Mouse (Mus musculus) limb, embryonic 10.5 days (tissue): ENCODE measurements around the gene Fh1. TPM values are rescaled to one million over a fixed set of nuclear protein-coding genes. Genes with fewer than 3 reads are reported as not detected.

ENCODE experiments used
- DNase-seq: peaks from one replicate; pipeline ENCODE4 v3.0.0-alpha.2; 2017; ENCODE audit warnings: low spot score
- H3K27ac ChIP-seq: fragments of 300-500 bp; sonication (generic); 2 replicates; pipeline ENCODE4 v1.5.1; 2016; ENCODE audit warnings: mild to moderate bottlenecking
- H3K27me3 ChIP-seq: fragments of 300-500 bp; sonication (generic); 2 replicates; pipeline ENCODE4 v1.6.1; 2016; ENCODE audit warnings: low read depth, mild to moderate bottlenecking; ENCODE audit not compliant: poor library complexity, severe bottlenecking
- H3K36me3 ChIP-seq: fragments of 300-500 bp; sonication (generic); 2 replicates; pipeline ENCODE4 v1.6.1; 2016; ENCODE audit warnings: mild to moderate bottlenecking, moderate library complexity
- H3K4me1 ChIP-seq: fragments of 300-500 bp; sonication (generic); 2 replicates; pipeline ENCODE4 v1.6.1; 2016
- H3K4me3 ChIP-seq: fragments of 300-500 bp; sonication (generic); 2 replicates; pipeline ENCODE4 v1.5.1; 2016; ENCODE audit warnings: mild to moderate bottlenecking, moderate library complexity
- H3K9me3 ChIP-seq: fragments of 300-500 bp; sonication (generic); replicated peaks from 2 replicates; pipeline ENCODE4 v1.6.1; 2016; ENCODE audit warnings: mild to moderate bottlenecking
- WGBS: fragments of 180-500 bp; shearing (Covaris S2); methylation state at CpG from one replicate; pipeline ENCODE4 v1.1.7; 2016; 5-methylcytosine and 5-hydroxymethylcytosine counted together
- polyA plus RNA-seq: library from polyadenylated mRNA; unstranded; fragments of >200 nt; fragmentation: Nextera tagmentation; extraction: Ambion mirVana; gene quantifications from 2 replicates; pipeline ENCODE4 v1.2.1, GENCODE M21; 2016

Fh1 gene
- polyA plus RNA-seq, 1 experiment from 2014 or later: 117 TPM

DNA sequence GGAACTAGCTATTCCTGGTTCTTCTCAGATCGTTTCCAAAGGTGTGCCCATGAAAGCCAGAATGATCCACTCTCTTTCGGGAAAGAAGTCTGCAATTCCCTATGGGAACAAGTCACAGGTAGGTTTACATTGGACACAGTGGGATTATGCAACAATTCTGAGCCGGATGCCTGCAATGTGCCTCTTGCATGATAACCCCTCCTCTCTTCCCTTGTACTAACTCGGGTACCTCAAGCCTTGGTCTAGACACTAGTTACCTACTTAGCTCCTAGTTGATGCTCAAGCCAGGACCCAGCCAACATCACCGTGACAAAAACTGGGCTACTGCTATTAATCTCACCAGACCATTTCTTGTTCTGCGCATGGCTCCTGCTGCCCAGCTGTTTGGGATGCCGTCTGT lies 13.6 kb upstream of the Fh1 start:
- no peak overlapping the region for H3K27ac ChIP-seq
- no peaks in the 10 kb centered on the region for H3K36me3 ChIP-seq
- H3K4me1 ChIP-seq: no peaks in the 10 kb centered on the region
- DNase-seq: no peak
- H3K9me3 ChIP-seq: no peaks in the 10 kb centered on the region
- WGBS: 90% methylated on average over 7 of the region's 7 CpGs
- no peaks in the 10 kb centered on the region for H3K27me3 ChIP-seq
- no peak overlapping the region for H3K4me3 ChIP-seq

DNA sequence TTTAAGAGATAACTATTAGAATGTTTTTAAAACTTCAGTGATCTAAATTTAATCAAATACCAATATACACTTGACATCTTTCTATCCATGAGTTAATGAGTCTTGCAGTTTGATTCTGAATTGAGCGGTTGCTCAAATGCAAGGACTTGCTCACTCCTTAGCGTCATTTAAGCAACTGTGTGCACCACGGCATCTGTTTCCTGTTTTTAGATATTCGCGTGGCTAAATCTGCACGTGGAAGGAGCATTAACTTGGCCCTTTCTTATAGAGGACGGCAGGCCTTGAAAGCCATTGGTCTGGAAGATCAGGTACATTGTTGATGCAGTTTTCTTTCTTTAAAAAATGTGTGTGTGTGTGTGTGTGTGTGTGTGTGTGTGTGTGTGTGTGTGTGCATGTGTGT lies 12.2 kb upstream of the Fh1 start:
- Histone ChIP-seq H3K36me3 (no peaks in the 10 kb centered on the region), H3K4me1 (no peaks in the 10 kb centered on the region), H3K4me3 (no peak overlapping the region), H3K9me3 (no peaks in the 10 kb centered on the region), H3K27ac (no peak overlapping the region), H3K27me3 (no peaks in the 10 kb centered on the region)
- no peak for DNase-seq
- WGBS: 85% methylated on average over 7 of the region's 7 CpGs

DNA sequence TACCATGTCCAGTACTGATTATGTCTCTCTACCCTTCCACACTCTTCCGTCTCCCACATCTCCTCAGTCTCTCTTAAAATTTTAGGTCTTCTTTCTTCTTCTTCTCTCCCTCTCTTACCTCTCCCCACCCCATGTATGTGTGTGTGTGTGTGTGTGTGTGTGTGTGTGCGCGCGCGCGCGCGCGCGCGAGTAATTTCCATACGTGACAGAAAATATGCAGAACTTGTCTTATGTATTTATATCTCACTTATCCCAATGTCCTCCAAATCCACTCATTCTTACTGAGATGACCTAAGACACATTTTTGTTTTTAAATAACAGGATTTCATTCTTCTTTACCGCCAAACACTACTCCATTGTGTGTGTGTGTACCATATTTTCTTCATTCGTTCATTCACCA lies 7.0 kb upstream of the Fh1 start:
- Histone ChIP-seq H3K4me3 (no peak overlapping the region), H3K27me3 (no peaks in the 10 kb centered on the region), H3K4me1 (no peaks in the 10 kb centered on the region), H3K27ac (no peak overlapping the region), H3K36me3 (no peaks in the 10 kb centered on the region), H3K9me3 (no peaks in the 10 kb centered on the region)
- DNase-seq: no peak
- 96% methylated on average over 14 of the region's 14 CpGs for WGBS

DNA sequence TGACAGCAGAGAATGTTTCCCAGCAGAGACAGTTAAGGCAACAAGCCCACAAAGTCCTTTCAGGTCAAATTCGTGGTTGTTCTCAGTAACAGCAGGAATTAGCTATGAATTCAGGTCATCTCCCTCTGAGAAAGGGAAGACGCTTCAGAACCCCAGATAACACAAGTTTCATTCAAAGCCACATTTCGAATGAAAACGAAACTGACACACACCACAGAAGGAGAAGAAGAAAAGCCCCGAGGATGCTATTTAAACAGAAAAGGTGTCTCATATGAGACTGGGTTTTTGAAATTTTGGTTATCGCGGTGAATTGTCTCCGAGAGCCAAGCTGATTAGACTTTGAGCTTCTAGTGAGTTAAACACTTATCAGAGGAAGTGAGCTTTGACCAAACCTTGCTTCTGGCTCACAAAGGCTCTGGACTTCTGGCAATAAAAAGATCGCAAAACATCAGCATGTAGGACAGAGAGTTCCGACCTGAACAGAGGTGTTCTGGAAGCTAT lies 6.3 kb upstream of the Fh1 start:
- WGBS: 81% methylated on average over 10 of the region's 10 CpGs
- H3K4me3 ChIP-seq: no peak overlapping the region
- H3K4me1 ChIP-seq: no peaks in the 10 kb centered on the region
- no peak overlapping the region for H3K27ac ChIP-seq
- no peak for DNase-seq
- H3K9me3 ChIP-seq: no peaks in the 10 kb centered on the region
- H3K27me3 ChIP-seq: no peaks in the 10 kb centered on the region
- H3K36me3 ChIP-seq: no peaks in the 10 kb centered on the region

DNA sequence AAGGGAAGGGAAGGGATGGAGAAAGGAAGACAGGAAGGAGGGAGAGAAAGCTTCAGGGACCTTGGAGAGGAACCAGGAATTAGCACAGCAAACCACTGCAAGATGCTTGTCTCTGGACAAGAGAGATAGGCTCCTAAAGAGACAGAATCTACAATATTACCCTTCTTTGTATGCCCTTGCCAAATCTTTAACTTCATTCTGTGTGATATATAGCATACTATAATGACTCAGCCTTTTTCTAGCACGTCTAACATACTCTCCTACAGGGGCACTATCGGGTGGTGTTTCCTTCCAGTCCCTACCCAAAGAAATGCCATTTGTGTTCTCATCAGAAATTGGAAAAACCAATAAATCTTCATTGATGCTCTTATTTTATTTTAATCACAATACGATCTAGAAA lies 5.6 kb upstream of the Fh1 start:
- H3K27me3 ChIP-seq: no peaks in the 10 kb centered on the region
- H3K27ac ChIP-seq: no peak overlapping the region
- no peaks in the 10 kb centered on the region for H3K4me1 ChIP-seq
- WGBS: 87% methylated on average over 3 of the region's 3 CpGs
- DNase-seq: no peak
- H3K9me3 ChIP-seq: no peaks in the 10 kb centered on the region
- no peaks in the 10 kb centered on the region for H3K36me3 ChIP-seq
- H3K4me3 ChIP-seq: no peak overlapping the region

DNA sequence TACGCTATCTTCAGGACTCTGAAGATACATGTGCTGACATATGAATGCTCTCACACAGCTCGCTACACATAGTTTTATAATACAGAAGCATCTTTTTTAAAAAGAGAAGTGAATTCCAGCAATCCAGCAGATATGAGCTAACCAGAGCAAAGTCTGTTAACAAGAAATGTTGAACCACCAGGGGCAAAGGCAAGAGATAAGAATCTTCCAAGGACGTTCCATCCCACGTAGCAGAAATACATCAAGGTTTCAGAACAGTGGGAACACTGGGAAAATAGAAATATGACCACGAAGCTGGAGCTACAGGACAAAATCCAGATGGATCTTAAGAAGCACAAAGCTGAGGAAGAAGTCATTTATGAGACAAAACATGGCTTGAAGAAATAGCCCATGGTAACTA lies 4.9 kb upstream of the Fh1 start:
- H3K9me3 ChIP-seq: no peaks in the 10 kb centered on the region
- no peak overlapping the region for H3K27ac ChIP-seq
- H3K4me3 ChIP-seq: no peak overlapping the region
- DNase-seq: no peak
- H3K4me1 ChIP-seq: no peaks in the 10 kb centered on the region
- H3K36me3 ChIP-seq: no peaks in the 10 kb centered on the region
- WGBS: 90% methylated on average over 5 of the region's 5 CpGs
- no peaks in the 10 kb centered on the region for H3K27me3 ChIP-seq

DNA sequence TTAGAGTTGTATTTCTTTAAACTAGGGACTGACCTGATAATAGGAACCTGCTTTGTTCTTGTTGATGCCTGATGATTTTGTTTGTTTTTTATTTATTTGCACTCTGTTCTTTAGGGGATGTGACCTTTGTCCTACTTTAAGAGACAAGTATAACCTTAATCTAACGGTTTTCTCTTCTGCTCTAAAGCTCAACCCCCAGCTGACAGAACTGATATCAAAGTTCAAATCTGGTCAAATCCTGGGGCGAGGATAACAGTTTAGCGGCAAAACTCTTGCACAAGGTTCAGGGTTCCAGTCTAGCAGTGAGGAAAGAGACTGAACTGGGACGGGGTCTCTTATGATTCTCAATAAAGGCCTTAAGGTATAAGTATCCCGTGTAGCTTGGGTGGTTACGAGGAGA lies 3.8 kb upstream of the Fh1 start:
- no peak for DNase-seq
- Histone ChIP-seq H3K4me1 (peaks cover 7% of the 10 kb centered on the region), H3K27me3 (no peaks in the 10 kb centered on the region), H3K36me3 (no peaks in the 10 kb centered on the region), H3K9me3 (no peaks in the 10 kb centered on the region), H3K27ac (no peak overlapping the region), H3K4me3 (no peak overlapping the region)
- WGBS: 89% methylated on average over 6 of the region's 6 CpGs

DNA sequence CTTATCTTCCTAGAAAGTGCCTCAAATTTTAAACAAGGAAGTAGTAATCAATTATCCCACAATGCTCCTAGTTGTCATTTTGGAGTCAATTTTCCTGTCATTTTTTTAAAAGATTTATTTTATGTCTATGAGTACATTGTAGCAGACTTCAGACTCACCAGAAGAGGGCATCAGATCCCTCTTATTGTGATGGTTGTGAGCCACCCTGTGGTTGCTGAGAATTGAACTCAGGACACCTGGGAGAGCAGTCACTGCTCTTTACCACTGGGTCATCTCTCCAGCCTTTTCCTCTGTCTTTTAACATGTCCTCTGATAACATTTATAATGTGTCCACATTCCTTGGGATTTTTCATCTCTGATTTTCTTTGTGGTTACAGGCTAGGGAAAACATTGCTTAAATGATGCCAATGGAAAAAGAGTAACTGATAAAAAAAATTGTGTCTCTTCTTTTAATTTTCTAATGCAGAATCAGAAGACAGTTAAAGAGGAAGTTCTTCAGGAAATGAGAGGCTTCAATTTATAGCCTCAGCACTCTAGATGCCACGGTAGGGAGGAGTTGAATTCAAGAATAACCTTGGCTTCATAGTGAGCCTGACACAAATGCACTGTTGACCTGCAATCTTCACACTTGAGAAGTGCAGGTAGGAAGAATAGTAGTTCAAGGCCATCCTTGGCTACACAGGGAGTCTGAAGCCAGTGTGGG lies 706 bp upstream of the Fh1 start:
- 95% methylated on average over 1 of the region's 1 CpGs for WGBS
- H3K27me3 ChIP-seq: no peaks in the 10 kb centered on the region
- H3K9me3 ChIP-seq: no peaks in the 10 kb centered on the region
- no peak for DNase-seq
- peak overlapping the region; percentile 93 for H3K4me3 ChIP-seq
- H3K4me1 ChIP-seq: peaks cover 11% of the 10 kb centered on the region
- no peaks in the 10 kb centered on the region for H3K36me3 ChIP-seq
- peak overlapping the region; percentile 93 for H3K27ac ChIP-seq

DNA sequence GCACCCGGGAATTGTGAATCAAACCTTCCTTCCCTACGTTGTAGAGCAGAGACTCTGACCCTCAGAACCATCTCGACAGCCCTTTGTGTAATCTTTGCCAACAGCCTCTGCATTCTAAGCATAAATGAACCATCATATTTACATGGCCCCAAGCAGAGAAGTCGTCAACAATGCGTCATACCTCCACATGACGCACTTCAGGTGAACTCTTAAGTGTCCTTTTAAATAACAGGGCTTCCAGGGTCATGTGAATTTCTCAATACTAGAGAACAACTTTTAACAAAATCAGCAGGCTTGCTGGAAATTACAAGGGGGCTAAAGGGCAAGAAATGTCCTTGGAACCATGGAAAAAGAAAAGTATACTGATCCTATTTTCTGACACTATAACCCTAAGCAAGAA lies 1.8 kb downstream of the Fh1 start:
- 90% methylated on average over 6 of the region's 6 CpGs for WGBS
- Histone ChIP-seq H3K27ac (no peak overlapping the region), H3K9me3 (no peaks in the 10 kb centered on the region), H3K4me3 (no peak overlapping the region), H3K4me1 (peaks cover 11% of the 10 kb centered on the region), H3K27me3 (no peaks in the 10 kb centered on the region), H3K36me3 (peaks cover 18% of the 10 kb centered on the region)
- no peak for DNase-seq

DNA sequence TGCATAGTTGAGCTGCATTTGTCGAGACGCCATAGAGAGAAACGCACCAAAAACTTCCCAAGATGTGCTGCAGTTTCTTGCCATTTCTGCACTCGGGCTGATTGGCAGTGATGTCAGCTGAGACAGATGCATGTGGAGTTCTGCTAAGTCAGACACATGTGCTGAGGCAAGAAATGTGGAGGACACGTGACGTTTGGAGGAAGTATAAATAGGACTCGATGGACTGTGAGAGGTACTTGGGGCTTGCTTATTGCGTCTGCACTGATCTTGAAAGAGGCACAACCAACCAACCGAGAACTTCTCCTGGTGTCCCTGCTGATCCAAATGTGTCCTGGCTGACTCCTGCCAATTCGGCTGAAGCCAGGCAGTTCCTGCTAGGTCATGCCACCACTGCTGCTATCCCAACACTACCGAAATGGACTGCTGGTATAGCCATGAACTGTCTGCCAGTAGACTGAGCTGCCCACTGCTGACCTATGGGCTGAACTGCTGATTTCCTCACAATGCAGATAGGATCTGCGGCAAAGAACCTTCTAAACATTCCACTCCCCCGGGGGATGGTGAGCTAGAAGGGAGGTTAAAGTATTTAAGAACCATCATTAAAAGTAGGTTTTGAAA lies 5.5 kb downstream of the Fh1 start, which contains the start of gene Kmo:
Kmo (plus strand) TSS at position 568 of the 618 bp plus-strand sequence.
- Histone ChIP-seq H3K4me1 (peaks cover 11% of the 10 kb centered on the region), H3K27me3 (no peaks in the 10 kb centered on the region), H3K9me3 (no peaks in the 10 kb centered on the region), H3K36me3 (peaks cover 55% of the 10 kb centered on the region), H3K4me3 (no peak within 1 kb of the TSS), H3K27ac (no peak within 1 kb of the TSS)
- DNase-seq: no peak
- WGBS: 94% methylated on average over 13 of the region's 13 CpGs

DNA sequence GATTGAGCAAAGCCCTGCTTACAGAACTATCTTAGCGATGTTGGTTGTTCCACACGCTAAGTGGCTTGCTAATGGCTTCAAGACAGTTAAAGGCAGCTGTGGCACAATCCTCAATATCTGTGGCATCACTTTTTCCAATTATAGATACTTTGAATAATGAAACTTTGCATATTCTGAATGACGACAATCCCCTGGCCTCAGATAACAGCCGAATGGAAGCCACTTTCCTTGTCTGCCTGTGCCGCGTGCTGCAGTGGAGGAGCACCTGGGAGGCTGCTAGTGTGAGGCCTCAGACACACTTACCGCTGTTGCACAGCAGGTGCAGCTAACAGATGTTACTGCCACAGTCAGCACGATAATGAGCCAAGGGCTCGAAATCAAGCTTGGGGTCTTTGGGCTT lies 10.4 kb downstream of the Fh1 start:
- no peaks in the 10 kb centered on the region for H3K27me3 ChIP-seq
- peaks cover 95% of the 10 kb centered on the region for H3K36me3 ChIP-seq
- no peaks in the 10 kb centered on the region for H3K4me1 ChIP-seq
- H3K27ac ChIP-seq: no peak overlapping the region
- H3K4me3 ChIP-seq: no peak overlapping the region
- 95% methylated on average over 9 of the region's 9 CpGs for WGBS
- DNase-seq: no peak
- no peaks in the 10 kb centered on the region for H3K9me3 ChIP-seq

DNA sequence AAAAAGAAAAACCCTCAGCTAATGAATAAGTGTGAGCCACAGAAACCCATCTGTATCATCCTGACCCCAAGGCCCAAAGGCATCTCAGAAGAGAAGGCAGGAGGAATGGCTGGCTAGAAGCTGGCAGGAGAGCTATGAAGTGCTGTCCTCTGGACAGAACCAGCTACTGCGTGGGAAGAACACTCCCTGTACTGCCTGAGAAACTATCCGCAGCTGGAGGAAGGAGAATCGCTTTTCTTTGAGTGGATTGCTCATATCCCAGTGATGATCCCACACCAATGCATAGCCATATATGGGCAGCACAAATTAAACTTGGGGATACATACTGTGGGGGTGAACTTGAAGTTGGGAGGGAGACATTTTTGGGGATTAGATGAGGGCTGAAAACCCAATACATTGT lies 16.7 kb downstream of the Fh1 start:
- no peak for DNase-seq
- Histone ChIP-seq H3K27me3 (no peaks in the 10 kb centered on the region), H3K4me3 (no peak overlapping the region), H3K4me1 (no peaks in the 10 kb centered on the region), H3K36me3 (peaks cover 98% of the 10 kb centered on the region), H3K9me3 (no peaks in the 10 kb centered on the region), H3K27ac (no peak overlapping the region)
- 94% methylated on average over 3 of the region's 3 CpGs for WGBS

DNA sequence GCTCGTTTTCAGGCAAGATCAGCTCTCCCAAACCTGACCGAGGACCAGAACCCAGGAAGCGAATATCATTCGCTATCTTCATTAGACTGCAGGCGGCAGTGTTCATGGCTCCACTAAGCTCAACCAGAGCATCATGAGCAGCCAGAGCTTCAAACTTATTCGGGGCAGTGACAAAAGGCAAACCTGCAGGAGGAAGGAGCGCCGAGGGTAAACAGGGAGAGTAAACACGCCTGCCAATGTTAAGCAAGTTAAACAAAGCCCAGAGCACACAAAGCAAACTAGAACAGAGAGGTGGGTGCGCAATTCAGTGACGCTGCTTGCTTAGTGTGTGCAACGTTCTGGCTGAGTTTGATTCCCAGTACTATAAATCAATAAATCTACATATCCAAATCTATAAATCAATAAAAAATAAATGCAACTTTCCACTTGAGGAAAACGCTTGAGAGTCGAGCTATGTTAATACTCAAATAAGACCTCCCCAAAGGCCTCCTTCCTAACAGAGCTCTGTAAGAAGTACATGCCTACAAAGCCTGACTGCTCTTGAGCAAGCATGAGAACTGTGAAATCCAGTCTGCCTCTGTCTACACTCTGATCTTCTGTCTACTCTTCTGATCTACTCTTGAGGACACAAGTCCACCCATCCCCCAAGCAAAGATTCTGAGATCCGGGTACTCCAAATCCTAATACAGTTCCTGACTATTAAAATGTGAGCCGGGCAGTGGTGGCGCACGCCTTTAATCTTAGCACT lies 17.4 kb downstream of the Fh1 start:
- Histone ChIP-seq H3K27ac (no peak overlapping the region), H3K9me3 (no peaks in the 10 kb centered on the region), H3K36me3 (peaks cover 99% of the 10 kb centered on the region), H3K4me3 (no peak overlapping the region), H3K4me1 (no peaks in the 10 kb centered on the region), H3K27me3 (no peaks in the 10 kb centered on the region)
- WGBS: 94% methylated on average over 18 of the region's 18 CpGs
- no peak for DNase-seq
